Mouse (Mus musculus) heart, postnatal 0 days (tissue): ENCODE data around the gene Rasgrf1.

Experiments used
- CTCF ChIP-seq: IDR thresholded peaks from 2 replicates; pipeline ENCODE4 v1.5.1; 2016; ENCODE audit warnings: antibody characterized with exemption, control low read depth, low read depth
- EP300 ChIP-seq: IDR thresholded peaks from 2 replicates; pipeline ENCODE4 v1.6.1; 2016; ENCODE audit warnings: antibody characterized with exemption, low read depth

DNA sequence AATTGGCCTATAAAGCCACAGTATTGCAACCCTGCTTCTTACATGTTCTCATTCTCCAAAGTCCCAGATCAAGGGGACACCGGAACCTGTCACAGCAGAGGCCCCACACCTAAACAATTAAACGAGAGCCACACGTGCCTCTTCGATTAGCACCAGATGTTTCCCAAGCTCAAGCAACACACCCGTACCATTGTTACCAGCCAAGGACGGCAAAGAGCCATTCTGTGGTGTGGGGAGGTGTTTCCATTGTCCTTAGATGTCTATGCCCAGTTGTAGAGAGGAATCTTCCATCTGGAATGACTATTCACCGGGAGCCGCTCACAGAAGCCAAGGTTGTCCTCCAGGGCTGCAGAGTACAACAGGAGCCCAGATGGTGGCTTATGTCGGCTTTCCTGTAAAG lies 11.4 kb downstream of the Rasgrf1 start:
- no peak for TF ChIP-seq CTCF
- no peak for TF ChIP-seq EP300
